Mouse (Mus musculus) brain, embryonic 14.5 days (tissue): ENCODE results near the gene Reep1.

ENCODE experiments used
- CTCF ChIP-seq: fragments of 200-500 bp; IDR thresholded peaks from 2 replicates; pipeline ENCODE4 v1.5.1; 2012; ENCODE audit warnings: inconsistent platforms, mild to moderate bottlenecking, moderate library complexity, borderline replicate concordance; ENCODE audit not compliant: insufficient read depth, insufficient read length; ENCODE audit errors: extremely low read depth
- POLR2A ChIP-seq: fragments of 200-500 bp; IDR thresholded peaks from 2 replicates; pipeline ENCODE4 v1.6.1; 2012; ENCODE audit warnings: mild to moderate bottlenecking, inconsistent platforms, borderline replicate concordance; ENCODE audit not compliant: poor library complexity, insufficient read depth, insufficient read length, severe bottlenecking; ENCODE audit errors: extremely low read depth

GRCm38 (mm10) chr6:71722988-71723387, 15.6 kb downstream of the Reep1 start:
- TF ChIP-seq POLR2A (no peak), CTCF (no peak)
